Mouse (Mus musculus): ENCODE measurements around the gene Zbtb7b. TPM values are rescaled to one million over a fixed set of nuclear protein-coding genes. Genes with fewer than 3 reads are reported as not detected.

Zbtb7b gene
- total RNA-seq, 2 experiments from 2014 or later = 3.3 to 3.8 TPM

DNA sequence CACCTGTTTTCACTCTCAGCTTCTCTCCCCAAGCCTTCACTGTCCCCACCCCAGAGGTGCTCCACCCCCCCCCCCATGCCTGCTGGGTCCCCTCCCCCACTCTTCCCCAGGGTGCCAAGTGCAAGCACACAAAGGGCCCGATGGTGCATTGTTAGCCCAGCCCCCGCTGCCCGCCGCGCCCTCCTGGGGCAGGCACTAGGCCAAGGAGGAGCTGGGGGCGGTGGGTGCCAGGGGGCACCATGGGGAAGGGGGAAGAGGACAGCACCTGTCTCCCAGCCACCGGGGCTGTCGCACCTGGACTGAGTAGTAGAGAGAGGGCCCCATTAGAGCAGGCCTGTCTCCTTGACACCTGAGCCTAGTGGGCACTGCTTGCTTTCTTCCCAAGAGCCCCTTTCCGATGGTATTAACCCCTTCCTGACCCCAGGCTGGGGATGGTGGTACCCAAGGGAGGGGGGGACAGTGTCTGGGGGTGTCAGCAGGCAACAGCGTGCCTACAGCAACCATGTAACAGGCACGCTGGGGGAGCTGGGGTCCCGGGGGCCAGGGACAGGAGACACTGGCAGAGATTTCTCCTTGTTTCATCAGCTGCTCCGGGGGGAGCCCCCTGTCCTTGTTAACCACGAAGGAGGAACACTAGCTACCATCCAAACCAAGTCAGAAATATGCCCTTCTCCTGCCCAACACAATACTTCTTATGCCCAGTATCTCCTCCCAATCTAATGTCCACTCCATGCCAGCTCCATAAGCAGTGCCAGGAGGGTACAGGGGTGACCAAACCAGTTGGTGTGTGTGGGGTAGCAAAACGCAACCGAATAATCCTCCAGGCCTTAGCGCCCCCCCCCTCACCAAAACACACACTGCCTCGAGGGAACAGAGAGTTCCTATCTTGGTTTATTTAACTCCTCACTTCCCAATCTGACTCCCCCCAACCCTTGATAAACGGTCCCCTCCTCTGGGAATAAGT is 3.6 kb downstream of the Zbtb7b start:
- no peak for DNase-seq
- intact Hi-C loops (cut with DNase I) = no loop called here

DNA sequence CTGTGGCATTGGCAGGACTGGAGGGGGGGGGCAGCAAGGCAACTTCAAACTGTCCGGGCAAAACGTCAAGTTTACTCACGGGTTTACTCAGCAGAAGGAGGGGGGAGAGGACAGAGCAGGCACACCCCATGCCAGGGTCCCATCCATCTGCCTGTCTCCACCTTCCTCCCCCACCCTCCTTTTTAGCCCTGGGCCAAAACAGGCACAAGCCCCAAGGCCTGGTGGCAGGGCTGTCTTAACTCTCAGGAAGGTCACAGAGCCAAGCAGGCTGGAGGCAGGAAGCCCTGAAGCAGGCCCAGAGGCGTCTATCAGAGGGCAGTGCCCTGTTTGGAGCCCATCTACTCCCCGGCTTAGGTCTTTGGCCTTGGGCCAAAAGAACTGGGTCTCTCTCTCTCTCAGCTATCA is 4.5 kb downstream of the Zbtb7b start:
- intact Hi-C loops (cut with DNase I) = no loop called here
- DNase-seq = peak; percentile 29

DNA sequence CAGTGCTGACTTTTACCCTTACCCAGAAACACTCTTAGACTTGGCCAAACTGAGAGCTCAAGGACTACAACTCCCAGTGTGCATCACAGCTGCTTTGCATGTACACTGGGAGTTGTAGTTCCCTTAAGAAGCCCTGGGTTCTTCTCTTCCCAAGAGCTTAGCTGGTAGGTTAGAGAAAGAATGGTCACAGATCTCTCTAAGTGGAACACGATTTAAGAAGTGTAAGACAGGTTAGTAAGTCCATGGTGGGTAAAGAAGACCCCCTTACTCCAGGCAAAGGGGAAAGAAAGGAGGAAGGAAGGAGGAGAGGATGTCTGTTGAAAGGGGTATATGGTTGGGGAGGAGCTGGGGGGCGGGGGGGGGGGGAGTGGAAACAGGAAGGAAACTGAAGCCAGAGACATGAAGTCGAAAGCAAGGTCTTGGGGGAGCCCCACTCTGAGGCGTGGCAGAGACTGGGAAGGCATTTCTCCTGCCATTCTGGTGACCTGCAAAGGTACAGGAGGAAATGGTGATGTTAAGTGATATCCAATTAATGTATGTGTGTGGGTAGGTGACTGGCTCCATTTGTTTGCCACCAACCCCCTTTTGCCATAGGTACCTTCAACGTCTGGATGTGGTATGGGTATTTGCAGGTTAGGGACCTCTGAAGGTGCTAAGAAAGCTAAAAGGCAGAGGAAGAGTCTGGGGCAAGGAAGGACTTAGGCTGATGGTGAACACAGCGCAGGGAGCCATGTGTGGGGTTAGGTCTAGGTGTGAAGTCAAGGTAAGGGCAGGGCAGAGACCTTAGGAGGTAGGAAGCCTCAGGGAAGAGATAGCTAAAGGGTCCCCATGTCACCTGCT is 5.5 kb downstream of the Zbtb7b start:
- intact Hi-C loops (cut with DNase I) = no loop called here
- DNase-seq = no peak

DNA sequence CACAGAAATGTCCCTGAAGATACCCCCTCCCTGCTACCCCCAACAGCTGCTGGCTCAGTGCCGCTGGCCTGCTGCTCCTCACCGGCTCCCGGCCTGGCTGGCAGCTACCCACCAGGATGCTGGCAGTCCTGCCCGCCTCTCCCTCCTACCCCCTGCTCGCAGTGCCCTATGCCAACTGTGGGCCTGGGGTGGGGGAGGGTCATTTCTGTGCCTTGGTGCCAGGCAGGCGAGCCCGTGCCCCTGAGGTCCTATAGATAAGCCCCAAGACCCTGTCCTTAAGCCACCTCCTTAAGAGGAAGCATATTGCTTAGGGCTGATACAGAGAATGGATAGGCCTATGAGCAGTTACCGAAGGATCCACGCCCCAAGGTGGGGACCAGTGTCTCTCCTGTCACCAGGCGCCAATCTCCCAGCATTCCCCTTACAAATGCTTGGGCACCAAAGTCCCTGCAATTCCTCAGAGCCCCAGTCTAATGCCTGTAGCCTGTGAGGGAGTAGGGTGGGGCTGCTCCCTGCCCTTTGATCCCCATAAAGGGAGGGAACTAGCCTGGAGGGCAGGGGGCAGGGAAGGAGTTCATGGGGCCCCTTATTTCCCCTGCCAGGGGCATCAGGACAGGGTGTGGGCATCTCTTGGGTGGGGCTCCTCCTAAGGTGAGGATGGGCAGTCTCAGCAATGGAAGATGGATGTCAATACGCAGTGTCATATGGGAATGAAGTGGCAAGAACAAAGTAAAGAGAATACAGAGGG is 6.3 kb downstream of the Zbtb7b start:
- intact Hi-C loops (cut with DNase I) = no loop called here
- DNase-seq = peak; percentile 66

DNA sequence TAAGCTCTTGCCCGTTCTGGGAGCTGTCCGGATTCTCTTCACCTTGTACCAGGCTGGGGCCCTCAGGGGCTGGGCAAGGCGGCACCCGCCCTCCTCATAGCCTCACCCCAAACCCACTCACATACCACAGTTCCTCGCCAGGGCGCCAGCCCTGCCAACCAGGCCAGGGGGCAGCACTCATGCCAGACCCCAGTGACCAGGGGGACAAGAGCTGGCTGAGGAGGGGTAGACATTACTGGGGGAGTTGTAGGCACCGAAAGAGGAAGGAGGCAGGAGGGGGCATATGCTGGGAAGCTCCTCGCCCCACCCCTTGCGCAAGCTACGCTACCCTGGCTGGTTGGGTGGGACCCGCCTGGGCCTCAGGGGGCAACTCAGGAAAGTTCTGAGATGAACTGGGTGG is 6.9 kb downstream of the Zbtb7b start:
- intact Hi-C loops (cut with DNase I) = no loop called here
- no peak for DNase-seq

DNA sequence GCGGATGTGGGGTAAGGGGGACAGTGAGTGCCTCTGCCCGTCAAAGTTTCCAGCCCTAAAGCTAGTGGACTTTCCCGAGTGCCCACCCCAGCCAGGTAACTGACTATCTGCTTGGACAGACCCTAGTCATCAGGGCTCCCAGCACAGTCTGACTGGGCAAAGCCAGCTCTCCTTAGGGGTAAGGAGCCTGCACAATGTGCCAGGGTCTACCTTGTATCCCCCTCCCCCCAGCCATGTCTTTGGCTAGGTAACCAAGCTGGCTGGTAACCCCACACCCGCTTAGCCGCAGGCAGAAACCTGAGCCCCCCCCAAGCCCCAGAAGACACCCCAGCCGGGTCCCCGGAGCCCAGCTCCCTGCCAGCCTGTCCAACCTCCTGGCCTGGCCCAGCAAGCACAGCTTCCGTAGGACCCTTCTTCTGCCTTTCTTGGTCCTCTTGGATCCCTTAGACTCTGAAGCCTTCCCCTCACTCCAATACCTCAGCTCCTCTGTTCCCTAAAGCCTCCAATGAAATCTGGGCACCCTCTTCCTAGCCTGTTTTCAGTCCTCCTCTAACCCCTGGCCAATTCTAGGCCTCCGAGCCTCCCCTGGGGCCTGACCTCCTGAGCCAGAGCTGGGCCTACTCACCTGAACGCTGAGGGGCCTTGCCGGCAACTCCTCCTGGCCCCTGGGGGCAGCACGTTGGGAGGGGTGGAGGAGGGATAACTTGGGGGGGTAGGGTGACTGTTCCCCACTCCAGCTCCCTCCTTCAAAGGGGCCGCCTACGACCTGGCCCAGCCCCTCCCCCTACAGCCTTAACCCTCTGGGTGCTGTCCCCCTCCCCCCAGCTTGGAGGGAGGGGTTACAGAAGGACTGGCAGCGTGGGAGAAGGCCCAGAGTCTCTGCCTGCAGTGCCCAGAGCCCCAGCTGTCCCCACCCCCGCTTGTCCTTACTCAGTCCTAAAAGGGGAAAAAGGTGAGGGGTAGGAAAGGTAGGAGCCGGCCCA is 7.8 kb downstream of the Zbtb7b start:
- intact Hi-C loops (cut with DNase I) = no loop called here

DNA sequence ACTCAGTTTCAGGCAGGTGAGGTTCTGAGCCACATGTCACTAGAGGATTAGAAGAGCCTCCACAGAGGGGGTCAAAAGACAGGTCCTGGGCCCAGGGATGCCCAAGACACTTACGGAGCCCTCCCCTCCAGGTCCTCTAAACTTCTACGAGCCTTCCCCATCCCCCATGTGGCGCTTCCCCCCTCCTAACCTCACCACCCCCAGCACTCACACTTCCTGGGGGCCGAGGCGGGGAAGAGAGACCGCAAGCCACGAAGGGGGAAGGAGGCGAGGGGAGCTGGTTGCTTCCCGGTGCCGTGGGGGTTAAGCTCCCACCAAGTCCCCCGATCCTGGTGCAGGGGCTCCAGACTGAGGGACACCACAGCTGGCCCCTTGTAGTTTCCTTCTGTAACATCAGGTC is 9.1 kb downstream of the Zbtb7b start:
- intact Hi-C loops (cut with DNase I) = no loop called here
- DNase-seq = no peak

More for the DNA sequence above, 7.8 kb downstream of the Zbtb7b start:
- no peak for DNase-seq

DNA sequence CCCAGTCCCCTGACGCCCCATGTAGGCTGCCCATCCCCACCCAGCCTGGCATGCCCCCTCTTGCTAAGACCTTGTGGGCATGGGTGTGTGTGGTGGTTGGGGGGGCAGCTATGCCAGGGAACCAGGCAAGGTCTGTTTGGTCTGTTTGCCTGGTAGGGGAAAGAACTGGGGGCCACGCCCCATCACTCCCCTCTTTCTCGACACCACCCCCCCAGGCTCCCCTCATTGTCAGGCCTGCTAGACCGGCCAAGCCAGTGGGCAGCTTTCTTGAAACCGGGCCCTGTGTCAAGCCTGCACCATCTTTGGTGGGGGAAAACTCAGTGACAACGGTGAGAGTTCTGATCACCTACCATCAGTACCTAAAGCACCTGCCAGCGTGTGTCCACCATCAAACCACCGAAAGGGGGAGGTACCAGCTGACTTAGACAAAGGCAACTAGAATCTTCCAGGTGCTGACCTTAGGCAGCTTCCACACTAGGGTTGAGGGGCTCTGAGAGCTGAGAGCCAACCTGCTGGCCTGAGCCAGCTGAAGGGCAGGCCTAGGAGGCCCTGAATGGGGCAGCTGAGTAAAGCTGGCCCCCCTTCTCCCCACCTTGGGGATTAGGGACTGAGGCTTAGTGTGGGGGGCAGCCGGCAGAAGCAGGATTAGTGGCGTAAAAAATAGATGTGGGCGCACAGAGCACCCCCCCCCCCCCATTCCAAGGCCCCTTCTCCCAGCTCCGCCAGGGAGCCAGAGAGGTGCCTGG is 10.1 kb downstream of the Zbtb7b start:
- intact Hi-C loops (cut with DNase I) = no loop called here
- no peak for DNase-seq

DNA sequence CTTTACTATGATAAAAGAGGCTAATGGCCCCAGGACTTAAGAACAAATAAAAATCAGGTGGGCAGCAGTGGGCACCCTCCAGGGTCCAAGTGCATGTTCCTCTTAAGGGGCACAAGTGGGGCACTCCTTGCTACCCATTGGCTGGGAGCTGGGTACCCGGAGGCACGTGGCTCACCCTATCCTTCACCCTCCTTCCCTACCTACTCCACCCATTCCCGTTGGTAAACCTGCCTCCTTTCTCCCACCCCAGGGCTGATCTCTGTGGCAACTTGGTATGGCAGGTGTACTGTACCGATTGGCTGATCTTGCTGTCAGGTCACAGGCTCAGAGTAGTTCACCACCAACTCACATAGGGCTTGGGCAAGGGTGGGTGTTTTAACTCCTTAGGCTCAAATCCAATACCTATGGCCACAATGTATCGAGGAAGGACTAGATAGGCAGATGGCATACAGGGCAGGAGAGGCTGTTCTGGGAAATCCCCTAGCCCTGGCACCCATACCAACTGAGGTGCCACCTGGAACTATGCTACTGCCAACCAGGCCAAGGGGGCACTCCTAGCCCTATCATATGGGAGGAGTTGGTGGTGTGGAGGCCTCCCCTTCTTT is 10.8 kb downstream of the Zbtb7b start:
- no peak for DNase-seq
- intact Hi-C loops (cut with DNase I) = no loop called here

DNA sequence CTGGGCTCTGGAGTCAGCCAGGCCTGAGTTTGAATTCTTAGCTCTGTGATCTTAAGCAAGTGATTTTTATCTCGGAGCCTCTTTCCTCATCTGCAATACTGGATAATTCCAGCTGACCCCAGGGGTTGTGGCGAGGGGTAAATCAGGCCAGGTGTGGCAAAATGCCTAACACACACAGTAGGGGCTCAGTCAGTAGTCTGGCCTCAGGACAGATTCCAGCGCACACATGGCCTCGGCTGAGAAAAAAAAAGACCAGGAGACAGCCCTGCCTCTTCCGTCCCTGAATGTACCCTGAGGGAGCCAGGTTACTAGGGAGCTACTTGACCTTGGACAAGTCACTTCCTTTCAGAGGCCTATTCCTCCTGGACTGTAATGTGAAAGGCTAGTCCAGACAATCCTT is 11.6 kb downstream of the Zbtb7b start:
- no peak for DNase-seq
- intact Hi-C loops (cut with DNase I) = no loop called here

DNA sequence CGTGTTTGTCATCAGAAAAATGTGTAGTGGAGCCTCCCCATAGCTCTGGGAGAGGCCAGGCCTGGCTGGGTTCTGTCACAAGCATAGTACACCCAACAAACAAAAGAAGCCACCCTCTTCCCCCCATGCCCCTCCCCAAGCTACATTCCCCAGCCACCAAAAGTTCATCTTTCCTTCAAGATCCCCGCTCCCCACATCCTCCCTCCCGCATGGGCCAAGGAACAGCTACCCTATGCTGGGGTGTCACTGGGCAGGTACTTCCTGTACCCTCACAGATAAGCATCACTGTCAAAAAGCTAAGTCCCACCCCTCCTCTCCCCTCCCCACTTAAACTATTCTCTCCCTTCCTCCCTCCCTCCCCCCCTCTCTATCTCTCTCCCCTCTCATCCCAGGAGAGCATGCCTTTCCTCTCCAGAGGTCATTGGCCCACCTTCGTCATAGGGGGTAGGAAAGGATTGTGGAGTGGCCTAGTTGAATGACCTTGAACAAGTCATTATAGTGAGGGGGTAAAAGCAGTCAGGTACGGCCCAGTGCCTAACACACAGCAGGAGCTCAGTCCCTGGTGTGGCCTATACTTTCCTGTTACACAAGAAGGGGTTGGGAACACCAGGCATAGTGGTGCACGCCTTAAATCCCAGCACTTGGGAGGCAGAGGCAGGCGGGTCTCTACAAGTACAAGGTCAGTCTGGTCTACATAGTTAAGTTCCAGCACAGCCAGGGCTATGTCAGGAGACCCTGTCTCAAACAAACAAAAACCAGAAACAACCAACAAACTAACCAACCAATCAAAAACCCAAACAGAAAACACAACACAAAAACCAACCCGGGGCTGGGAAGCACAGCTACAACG is 12.3 kb downstream of the Zbtb7b start:
- intact Hi-C loops (cut with DNase I) = no loop called here
- DNase-seq = no peak

DNA sequence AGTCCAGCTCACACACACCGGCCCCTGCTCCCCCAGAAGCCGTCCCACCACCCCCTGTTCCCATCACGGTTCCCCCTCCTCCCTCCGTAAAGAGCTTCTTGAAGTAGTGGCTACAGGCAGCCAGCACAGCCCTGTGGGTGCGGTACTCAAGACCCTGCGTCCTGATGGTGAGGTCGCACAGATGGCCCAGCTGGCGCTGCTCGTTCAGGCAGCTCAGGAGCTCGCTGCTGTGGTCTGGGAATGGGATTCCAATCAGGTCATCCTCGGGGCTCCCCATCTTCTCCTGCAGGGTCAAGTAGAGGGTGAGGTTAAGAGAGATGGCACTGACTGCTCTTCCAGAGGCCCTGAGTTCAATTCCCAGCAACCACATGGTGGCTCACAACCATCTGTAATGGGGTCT is 13.3 kb downstream of the Zbtb7b start:
- DNase-seq = no peak
- intact Hi-C loops (cut with DNase I) = no loop called here

DNA sequence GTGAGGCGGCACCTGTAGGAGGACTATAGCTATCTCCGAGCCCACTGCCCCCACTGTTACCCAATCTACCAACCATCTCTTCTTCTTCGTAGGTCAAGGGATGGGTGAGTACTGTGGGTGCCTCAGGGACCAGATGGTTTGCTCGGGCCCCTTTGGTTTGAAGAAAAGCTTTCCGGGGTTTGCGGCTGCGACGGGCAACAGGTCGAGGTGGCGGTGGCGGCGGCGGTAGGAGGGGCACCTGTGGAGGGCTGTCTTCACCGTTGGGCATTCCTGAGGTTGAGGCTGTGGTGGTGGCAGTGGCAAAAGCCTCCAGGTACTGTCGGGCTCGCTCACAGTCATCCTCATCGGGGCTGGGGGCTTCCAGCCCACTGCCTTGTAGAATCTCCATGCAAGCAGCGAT is 13.9 kb downstream of the Zbtb7b start:
- DNase-seq = no peak
- intact Hi-C loops (cut with DNase I) = no loop called here

DNA sequence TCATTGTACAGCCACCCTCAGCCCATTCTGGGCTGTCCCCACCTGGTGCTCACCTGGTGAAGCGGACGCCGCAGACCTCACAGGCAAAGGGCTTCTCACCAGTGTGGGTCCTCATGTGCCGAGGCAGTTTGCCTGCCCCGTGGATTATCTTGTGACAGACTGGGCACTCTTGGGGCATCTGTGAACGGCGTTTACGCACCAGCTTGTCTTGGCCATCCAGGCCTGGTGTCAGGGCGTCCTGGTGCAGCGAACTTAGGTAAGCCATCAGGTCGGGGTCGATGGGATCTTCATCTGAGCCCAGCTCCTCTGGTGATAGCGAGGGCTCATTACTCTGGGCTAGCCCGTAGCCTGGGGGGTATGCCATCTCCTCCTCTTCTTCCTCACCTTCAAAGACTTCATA is 14.3 kb downstream of the Zbtb7b start:
- intact Hi-C loops (cut with DNase I) = no loop called here
- no peak for DNase-seq

DNA sequence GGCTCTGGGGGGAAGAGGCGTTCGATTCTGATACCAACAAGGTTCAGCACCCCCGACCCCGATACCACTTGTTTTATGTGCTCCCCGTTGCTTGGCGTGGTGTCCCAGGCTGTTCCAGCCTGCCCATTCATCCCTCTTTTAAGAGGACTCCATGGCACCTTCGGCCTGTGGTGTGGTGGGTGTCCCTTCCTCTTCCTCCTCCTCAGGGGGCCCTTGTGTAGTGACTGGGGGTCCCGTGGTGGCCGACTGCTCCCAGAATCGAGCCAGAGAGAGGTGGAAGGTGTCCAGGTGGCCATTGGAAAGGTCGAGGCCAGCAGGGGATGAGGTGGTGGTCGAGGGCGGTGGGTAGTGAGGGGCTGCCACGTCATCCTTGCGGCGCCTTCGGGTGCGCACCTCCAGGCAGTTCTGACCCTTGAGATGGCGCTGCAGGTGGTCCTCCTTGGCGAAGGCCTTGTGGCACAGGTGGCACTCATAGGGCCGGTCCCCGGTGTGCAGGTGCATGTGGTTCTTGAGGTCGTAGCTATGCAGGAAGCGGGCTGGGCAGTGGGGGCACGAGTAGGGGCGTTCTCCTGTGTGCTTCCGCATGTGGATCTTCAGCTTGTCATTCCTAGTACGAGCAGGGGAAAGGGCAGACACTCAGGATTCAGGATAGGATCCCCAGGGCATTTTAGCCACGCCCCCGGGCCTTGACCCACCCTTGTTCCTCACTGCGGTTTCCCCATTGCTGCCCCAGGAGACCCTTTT is 15.0 kb downstream of the Zbtb7b start:
- intact Hi-C loops (cut with DNase I) = no loop called here
- DNase-seq = no peak

DNA sequence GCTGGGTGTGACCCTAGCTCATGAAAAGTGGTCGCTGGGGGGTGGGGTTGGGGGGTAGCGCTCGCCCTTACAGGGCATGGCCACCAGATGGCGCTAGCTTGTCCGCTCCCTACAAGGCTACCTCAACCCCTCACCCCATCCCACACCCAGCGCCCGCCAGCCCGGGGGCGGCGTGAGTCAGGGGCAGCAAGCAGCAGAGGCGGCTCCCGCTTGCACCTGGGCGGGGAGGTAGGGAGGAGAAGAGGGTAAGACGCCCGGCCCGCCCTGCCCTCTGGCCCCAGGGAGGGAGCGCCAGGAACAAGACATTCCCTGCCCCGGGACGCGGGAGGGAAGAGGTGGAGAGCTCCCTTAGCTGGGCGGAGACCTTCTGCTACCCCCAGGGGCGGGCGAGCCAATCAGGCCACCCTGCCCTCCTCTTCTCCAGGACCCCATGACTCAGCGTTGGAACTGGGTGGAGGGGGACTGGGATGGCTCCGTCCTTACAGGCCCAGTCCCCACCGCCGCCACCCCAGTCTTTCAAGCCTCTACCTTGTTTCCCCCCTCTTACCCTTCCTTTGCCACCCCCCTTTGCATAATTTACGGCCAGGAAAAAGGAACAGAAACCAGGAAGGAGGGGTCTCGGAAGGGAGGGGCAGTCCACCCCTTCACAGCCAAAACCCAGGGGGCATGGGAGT is 16.0 kb downstream of the Zbtb7b start:
- peak; percentile 82 for DNase-seq
- intact Hi-C loops (cut with DNase I) = no loop called here

DNA sequence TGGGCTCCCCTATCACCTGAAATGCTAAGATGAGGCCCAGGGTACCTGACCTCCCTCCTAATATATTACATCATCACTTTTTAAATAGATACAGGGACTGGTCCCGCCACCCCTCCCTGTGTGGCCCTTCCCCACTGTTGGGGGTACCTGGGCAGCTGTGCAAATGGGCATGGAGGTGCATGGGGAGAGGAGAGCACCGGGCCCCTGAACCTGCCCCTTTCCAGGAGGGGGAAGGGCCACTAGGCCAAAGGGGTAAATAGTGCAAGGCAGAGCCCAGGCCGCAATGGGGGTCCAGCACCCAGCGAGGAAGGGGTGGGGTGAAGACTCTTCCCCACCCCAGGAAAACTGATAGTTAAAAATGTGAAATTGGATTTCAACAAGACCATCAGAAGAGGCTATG is 16.7 kb downstream of the Zbtb7b start:
- intact Hi-C loops (cut with DNase I) = no loop called here
- DNase-seq = no peak

Data from left cerebral cortex, postnatal 4 days (tissue).